Mouse (Mus musculus) intestine, embryonic 14.5 days (tissue): ENCODE data around the gene Hdgfl3. TPM values are rescaled to one million over a fixed set of nuclear protein-coding genes. Genes with fewer than 3 reads are reported as not detected.

Experiments
- ATAC-seq: fragments of 200-750 bp; cut with Nextera tagmentation; replicated peaks from 2 replicates; pipeline ENCODE4 v1.8.0; 2017; ENCODE audit warnings: low read depth, moderate number of reproducible peaks, moderate TSS enrichment, moderate library complexity; ENCODE audit not compliant: low FRiP score, low TSS enrichment
- DNase-seq: peaks from one replicate; pipeline ENCODE4 v3.0.0-alpha.2; 2018; ENCODE audit warnings: low spot score
- H3K27ac ChIP-seq: fragments of 300-500 bp; sonication (generic); 2 replicates; pipeline ENCODE4 v1.5.1; 2014; ENCODE audit warnings: low read depth, mild to moderate bottlenecking, control low read depth
- H3K27me3 ChIP-seq: fragments of 300-500 bp; sonication (generic); replicated peaks from 2 replicates; pipeline ENCODE4 v1.6.1; 2014; ENCODE audit warnings: low read length, control low read depth; ENCODE audit not compliant: control insufficient read depth, insufficient read depth
- H3K36me3 ChIP-seq: fragments of 300-500 bp; sonication (generic); 2 replicates; pipeline ENCODE4 v1.6.1; 2014; ENCODE audit warnings: low read length, control low read depth; ENCODE audit not compliant: control insufficient read depth, insufficient read depth
- H3K4me1 ChIP-seq: fragments of 300-500 bp; sonication (generic); replicated peaks from 2 replicates; pipeline ENCODE4 v1.6.1; 2014; ENCODE audit warnings: low read length, control low read depth, mixed read lengths; ENCODE audit not compliant: control insufficient read depth, insufficient read depth
- H3K4me2 ChIP-seq: fragments of 300-500 bp; sonication (generic); 2 replicates; pipeline ENCODE4 v1.6.1; 2014; ENCODE audit warnings: low read length
- H3K4me3 ChIP-seq: fragments of 300-500 bp; sonication (generic); 2 replicates; pipeline ENCODE4 v1.5.1; 2014; ENCODE audit warnings: low read depth, low read length, control low read depth, mixed read lengths
- H3K9ac ChIP-seq: fragments of 300-500 bp; sonication (generic); 2 replicates; pipeline ENCODE4 v1.6.1; 2014; ENCODE audit warnings: mild to moderate bottlenecking, low read length
- H3K9me3 ChIP-seq: fragments of 300-500 bp; sonication (generic); 2 replicates; pipeline ENCODE4 v1.6.1; 2016; ENCODE audit warnings: low read length, control low read depth; ENCODE audit not compliant: control insufficient read depth
- WGBS: fragments of 180-500 bp; shearing (Covaris S2); extraction: QIAGEN DNeasy Blood & Tissue Kit; methylation state at CpG from one replicate; pipeline ENCODE4 v1.1.7; 2014; 5-methylcytosine and 5-hydroxymethylcytosine counted together
- polyA plus RNA-seq: library from polyadenylated mRNA; unstranded; fragments of >200 nt; fragmentation: Nextera tagmentation; extraction: Ambion mirVana; gene quantifications from 2 replicates; pipeline ENCODE4 v1.2.1, GENCODE M21; 2014

Hdgfl3 gene
- polyA plus RNA-seq, 1 experiment from 2014 or later: 17.5 TPM

DNA sequence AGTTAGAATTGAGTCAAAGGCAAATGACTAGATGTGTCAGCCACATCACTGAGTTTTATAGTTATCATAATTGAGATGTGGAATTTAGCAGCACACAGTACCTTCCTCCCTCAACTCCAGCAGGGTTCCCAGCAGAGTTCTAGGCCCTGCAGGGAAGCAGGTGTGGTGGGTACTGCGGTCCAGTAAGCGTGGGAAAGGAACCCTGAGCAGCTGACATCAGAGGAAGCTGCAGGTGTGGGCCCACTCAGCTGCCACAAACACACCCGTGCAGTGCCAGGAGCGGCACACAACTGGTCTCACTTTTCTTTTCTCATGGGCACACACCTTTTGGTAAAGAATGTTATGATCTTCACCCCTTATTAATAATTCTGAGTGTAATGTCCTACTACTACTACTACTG, 53.5 kb downstream of the Hdgfl3 start:
- H3K9ac ChIP-seq: no peak overlapping the region
- H3K27me3 ChIP-seq: no peaks in the 10 kb centered on the region
- no peak overlapping the region for H3K27ac ChIP-seq
- WGBS: 94% methylated on average over 4 of the region's 4 CpGs
- DNase-seq (no peak), ATAC-seq (no peak)
- no peaks in the 10 kb centered on the region for H3K4me1 ChIP-seq
- H3K4me2 ChIP-seq: no peak overlapping the region
- H3K36me3 ChIP-seq: peaks cover 4% of the 10 kb centered on the region; the same call in 1 of the 2 replicates
- H3K4me3 ChIP-seq: no peak overlapping the region
- H3K9me3 ChIP-seq: no peaks in the 10 kb centered on the region

DNA sequence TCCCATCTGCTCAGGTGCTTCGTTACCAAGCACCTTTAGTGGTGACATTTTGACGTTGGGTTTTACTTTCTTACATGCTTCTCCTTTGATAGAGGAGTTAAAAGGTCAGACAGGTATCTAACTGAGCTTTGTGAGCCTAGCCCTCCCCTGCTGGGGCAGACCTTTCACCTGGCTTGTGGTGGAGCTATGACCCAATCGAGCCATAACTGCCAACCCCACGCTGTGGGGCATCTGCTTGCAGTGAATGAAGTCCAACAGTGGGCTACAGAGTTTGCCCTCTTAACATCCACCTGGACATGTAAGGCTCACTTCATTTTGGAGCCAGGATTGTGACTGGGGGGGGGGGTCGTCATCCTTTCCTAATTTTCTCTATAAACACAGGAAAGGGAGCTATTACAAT, 54.0 kb downstream of the Hdgfl3 start:
- H3K36me3 ChIP-seq: no peaks in the 10 kb centered on the region
- H3K4me2 ChIP-seq: no peak overlapping the region
- no peaks in the 10 kb centered on the region for H3K27me3 ChIP-seq
- ATAC-seq (no peak), DNase-seq (no peak)
- 0 out of 2 replicates have a peak, but pooled peaks cover 3% of the 10 kb centered on the region for H3K4me1 ChIP-seq
- H3K9me3 ChIP-seq: no peaks in the 10 kb centered on the region
- WGBS: 84% methylated on average over 5 of the region's 5 CpGs
- H3K27ac ChIP-seq: no peak overlapping the region
- H3K9ac ChIP-seq: no peak overlapping the region
- H3K4me3 ChIP-seq: no peak overlapping the region

DNA sequence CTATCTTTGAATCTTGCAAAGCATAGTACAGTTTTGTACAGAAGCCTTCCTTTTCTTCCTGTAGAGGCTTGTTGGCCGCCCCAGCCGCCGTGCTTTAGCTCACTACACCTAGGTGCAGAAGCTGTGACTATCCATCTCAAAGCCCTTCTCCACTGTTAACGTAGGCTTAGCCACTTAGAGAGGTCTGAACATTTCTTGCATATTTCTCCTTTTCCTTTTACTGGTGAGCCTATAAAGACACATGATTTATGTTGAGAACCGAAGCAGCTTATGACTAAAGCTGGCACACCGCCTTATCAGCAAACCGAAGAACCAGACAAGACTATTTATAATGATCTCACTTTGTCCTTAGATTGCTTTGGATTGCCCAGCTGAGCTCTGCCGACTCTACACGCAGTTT, 58.9 kb downstream of the Hdgfl3 start:
- Histone ChIP-seq H3K9ac (no peak overlapping the region), H3K4me1 (peaks cover 8% of the 10 kb centered on the region; the same call in 1 of the 2 replicates), H3K36me3 (no peaks in the 10 kb centered on the region), H3K4me2 (no peak overlapping the region), H3K27me3 (no peaks in the 10 kb centered on the region), H3K27ac (no peak overlapping the region), H3K4me3 (no peak overlapping the region), H3K9me3 (no peaks in the 10 kb centered on the region)
- DNase-seq (peak; percentile 48), ATAC-seq (no peak)
- WGBS: 55% methylated on average over 9 of the region's 9 CpGs

DNA sequence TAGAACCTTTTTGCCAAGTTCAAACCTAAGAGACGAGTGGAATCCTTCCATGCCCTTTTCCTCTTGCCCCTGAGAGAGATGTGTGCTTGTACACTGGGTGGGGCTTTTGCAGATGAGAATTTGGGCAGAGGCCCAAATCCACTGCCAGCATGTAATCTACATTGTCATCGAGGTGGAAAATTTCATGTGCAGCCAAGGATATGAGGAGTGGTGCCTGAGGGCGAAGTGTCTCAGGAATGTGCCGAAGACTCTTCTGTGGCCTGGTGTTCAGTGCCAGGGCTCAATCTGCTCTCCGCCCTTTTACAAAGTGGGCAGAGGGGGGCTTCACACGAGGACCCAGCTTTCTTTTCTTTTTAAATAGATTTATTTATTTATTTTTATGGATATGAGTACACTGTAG, 59.6 kb downstream of the Hdgfl3 start:
- no peak overlapping the region for H3K4me3 ChIP-seq
- H3K4me1 ChIP-seq: peaks cover 8% of the 10 kb centered on the region; the same call in 1 of the 2 replicates
- no peak overlapping the region for H3K9ac ChIP-seq
- no peaks in the 10 kb centered on the region for H3K36me3 ChIP-seq
- ATAC-seq: no peak
- no peak overlapping the region for H3K4me2 ChIP-seq
- 85% methylated on average over 6 of the region's 6 CpGs for WGBS
- no peaks in the 10 kb centered on the region for H3K27me3 ChIP-seq
- H3K9me3 ChIP-seq: no peaks in the 10 kb centered on the region
- H3K27ac ChIP-seq: no peak overlapping the region
- peak; percentile 43 for DNase-seq

DNA sequence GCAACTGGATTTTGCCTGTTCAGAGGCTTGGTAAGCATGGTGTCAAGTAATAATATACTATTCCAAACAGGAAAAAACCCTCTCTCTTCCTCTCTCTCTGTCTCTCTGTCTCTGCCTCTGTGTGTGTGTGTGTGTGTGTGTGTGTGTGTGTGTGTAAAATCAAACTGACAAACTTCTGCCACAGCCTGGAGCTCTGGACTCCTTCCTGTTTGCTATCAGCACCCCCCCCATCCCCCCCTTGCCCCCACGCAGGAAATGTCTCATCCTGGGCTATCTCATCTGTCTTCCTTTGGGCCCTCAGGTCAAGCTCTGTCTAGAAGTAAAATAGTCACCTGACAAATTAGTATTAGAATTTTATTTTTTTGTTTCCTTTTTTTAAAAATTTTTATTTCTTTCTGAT, 60.5 kb downstream of the Hdgfl3 start:
- Histone ChIP-seq H3K9me3 (no peaks in the 10 kb centered on the region), H3K27me3 (no peaks in the 10 kb centered on the region), H3K27ac (no peak overlapping the region), H3K4me1 (peaks cover 8% of the 10 kb centered on the region; the same call in 1 of the 2 replicates), H3K36me3 (no peaks in the 10 kb centered on the region), H3K4me2 (no peak overlapping the region), H3K9ac (no peak overlapping the region), H3K4me3 (no peak overlapping the region)
- 7% methylated on average over 1 of the region's 1 CpGs for WGBS
- no peak for ATAC-seq
- DNase-seq: no peak

DNA sequence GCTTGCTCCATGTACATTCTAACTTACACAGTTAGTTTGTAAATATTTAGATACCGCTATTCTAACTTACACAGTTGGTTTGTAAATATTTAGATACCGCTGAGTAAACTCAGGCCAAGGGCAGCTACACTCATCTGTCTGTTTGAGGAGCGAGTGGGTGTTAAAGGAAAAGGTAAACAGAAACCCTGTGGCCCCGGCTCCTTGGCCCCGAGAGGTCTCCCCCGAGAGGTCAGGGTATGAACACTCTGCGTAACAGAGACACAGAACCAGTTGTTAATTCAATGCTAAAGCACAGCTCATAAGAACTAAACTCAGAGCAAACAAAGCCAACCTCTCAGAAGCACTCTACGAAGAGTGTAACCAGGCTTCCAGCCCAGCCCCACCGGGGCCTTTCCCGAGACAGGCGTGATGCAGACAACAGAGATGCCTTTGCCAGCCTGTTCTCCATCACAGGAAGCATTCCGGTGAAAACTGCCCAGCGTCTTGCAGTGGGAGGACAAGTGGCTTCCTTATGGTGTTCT, 61.7 kb downstream of the Hdgfl3 start:
- Histone ChIP-seq H3K27ac (peak overlapping the region; percentile 47; the same call in 1 of the 2 replicates), H3K36me3 (no peaks in the 10 kb centered on the region), H3K27me3 (no peaks in the 10 kb centered on the region), H3K9ac (no peak overlapping the region), H3K4me2 (no peak overlapping the region), H3K4me3 (no peak overlapping the region), H3K9me3 (no peaks in the 10 kb centered on the region), H3K4me1 (peaks cover 8% of the 10 kb centered on the region; the same call in 1 of the 2 replicates)
- ATAC-seq (0 out of 2 replicates have a peak, but pooled peaks have one; percentile 25), DNase-seq (peak; percentile 55)
- WGBS: 18% methylated on average over 13 of the region's 13 CpGs

DNA sequence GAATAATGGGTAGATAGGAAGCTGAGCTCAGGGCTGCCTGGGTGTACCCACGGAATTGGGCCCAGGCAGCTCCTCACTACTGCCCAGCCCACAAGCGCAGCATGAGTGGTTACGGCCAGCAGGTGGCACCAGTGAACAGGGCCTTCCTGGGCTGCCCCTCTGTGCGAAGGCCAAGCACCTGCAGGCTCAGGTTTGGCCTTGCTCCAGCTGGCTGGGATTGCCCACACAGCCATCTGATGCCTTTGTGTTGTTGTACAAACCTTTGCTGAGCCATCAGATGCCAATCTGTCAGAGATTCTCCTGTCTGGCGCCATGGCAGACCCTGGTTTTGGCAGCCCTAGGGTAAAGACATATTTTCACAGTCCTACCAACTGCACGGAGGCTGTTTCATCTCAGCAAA, 66.1 kb downstream of the Hdgfl3 start:
- no peak overlapping the region for H3K9ac ChIP-seq
- peaks cover 5% of the 10 kb centered on the region; the same call in 1 of the 2 replicates for H3K4me1 ChIP-seq
- H3K9me3 ChIP-seq: no peaks in the 10 kb centered on the region
- no peaks in the 10 kb centered on the region for H3K36me3 ChIP-seq
- H3K4me2 ChIP-seq: no peak overlapping the region
- ATAC-seq (peak; percentile 74; the same call in 1 of the 2 replicates), DNase-seq (peak; percentile 86)
- no peaks in the 10 kb centered on the region for H3K27me3 ChIP-seq
- H3K4me3 ChIP-seq: no peak overlapping the region
- WGBS: 32% methylated on average over 6 of the region's 6 CpGs
- no peak overlapping the region for H3K27ac ChIP-seq

DNA sequence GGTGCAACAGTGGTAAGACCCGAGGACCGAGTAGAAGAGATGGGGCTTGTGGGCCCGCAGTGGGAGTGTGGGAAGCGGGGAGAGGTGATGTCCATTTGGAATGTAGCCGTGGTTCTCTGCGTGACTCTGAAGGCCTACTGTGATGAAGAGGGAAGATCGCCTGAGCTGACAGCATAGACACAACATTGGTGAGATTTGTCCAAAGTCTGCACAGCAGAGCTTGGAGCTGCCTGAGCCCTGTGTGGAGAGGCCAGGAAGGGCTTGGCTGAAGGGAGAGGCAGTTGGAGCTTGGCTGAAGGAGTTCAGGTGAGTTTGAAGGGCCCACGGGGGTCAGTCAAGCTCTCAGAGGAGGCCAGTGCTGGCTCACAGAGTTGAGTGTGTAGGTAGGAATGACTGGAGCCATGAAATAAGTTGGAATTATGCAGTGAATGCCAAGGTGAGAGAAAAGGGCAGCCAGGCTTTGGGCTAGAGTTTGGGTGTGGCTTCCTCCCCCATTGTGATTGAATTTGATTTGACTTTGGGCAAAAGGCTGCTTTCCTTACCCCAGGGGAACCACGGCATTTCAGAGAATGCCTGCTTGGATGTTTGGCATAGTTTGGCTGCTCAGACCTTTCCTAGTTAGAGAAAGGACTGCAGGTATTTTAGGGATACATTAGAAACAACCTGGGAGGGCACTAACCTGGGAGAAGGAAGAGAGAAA, 66.9 kb downstream of the Hdgfl3 start:
- no peak for ATAC-seq

DNA sequence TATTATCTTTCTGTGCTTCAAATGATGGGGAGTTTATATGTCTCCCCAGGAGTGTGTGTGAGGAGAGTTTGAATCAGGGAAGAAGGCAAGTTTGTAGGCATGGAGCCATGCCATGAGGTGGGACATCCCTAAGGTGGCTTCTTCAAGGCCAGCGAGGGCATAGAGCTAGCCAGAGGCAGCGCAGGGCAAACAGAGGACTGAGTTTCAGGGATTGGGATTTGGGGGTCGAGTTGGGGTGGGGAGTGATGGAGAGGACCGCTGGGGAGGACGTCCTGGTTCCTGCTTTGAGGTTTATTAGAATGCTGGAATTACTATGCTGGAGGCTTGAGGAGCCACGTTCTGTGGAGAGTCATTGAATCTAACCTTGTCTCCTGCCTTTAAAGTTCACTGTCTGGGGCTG, 68.3 kb downstream of the Hdgfl3 start:
- Histone ChIP-seq H3K4me1 (no peaks in the 10 kb centered on the region), H3K9me3 (no peaks in the 10 kb centered on the region), H3K36me3 (no peaks in the 10 kb centered on the region), H3K9ac (no peak overlapping the region), H3K27ac (no peak overlapping the region), H3K4me2 (no peak overlapping the region), H3K4me3 (no peak overlapping the region), H3K27me3 (no peaks in the 10 kb centered on the region)
- ATAC-seq (no peak), DNase-seq (no peak)
- WGBS: 93% methylated on average over 6 of the region's 6 CpGs

More for the DNA sequence above, 66.9 kb downstream of the Hdgfl3 start:
- Histone ChIP-seq H3K36me3 (no peaks in the 10 kb centered on the region), H3K4me2 (no peak overlapping the region), H3K27ac (no peak overlapping the region; the same call in 1 of the 2 replicates), H3K9me3 (no peaks in the 10 kb centered on the region), H3K27me3 (no peaks in the 10 kb centered on the region), H3K4me3 (no peak overlapping the region), H3K4me1 (no peaks in the 10 kb centered on the region), H3K9ac (no peak overlapping the region)
- WGBS: 80% methylated on average over 9 of the region's 9 CpGs
- DNase-seq: no peak
